Mouse (Mus musculus): ENCODE results near the gene Wsb2.

DNA sequence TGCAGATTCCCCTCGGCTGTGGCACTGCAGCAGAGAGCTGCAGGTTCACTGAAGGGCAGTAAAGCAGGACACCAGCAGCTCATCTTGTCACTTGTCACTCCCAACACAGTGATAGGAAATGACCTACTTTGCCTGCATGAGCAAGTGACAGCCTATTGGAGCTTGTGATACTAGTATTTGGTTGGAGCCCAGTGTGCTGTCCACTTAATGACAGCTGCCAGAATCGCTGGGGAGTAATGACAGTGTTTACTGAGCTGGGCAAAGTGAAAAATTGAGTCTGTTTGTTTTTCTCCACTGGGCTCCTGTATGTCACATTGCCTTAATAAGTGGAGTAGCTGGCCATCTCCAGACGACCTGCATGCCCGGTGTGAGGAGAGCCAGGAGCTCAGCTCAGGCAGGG is 23.1 kb downstream of the Wsb2 start:
- TF ChIP-seq CTCF (IDR thresholded peaks at IDR 0.05; ENCODE audit: insufficient read depth, low read length) (no peak), POLR2A (IDR thresholded peaks at IDR 0.05; ENCODE audit: borderline replicate concordance, extremely low read depth, low read depth, low read length) (no peak)

All from lung, adult 2 months (tissue).